Mouse (Mus musculus) heart, adult 18-20 months (tissue): ENCODE measurements around the gene Setd3. TPM values are rescaled to one million over a fixed set of nuclear protein-coding genes. Genes with fewer than 3 reads are reported as not detected.

ENCODE experiments used
- DNase-seq, 2 experiments: peaks; one replicate each; pipeline ENCODE4 v3.0.0; 2021 to 2022; ENCODE audit warnings: mixed read lengths in 1 of 2
- total RNA-seq, 2 experiments: library from RNA; stranded (reverse); gene quantifications; 2 replicates each; pipeline ENCODE4 v1.2.3; 2021

Setd3 gene
- total RNA-seq, 2 experiments from 2014 or later = 89.9 to 97.2 TPM

- DNase-seq = no peak
Observed at GRCm38 (mm10) chr12:108072907-108073306, 106.2 kb downstream of the Setd3 start.

- DNase-seq = no peak
Observed at GRCm38 (mm10) chr12:108070685-108071662, 108.1 kb downstream of the Setd3 start.

- DNase-seq = no peak
Observed at GRCm38 (mm10) chr12:108069504-108069903, 109.6 kb downstream of the Setd3 start.

- DNase-seq = no peak
Observed at GRCm38 (mm10) chr12:108067811-108068375, 111.2 kb downstream of the Setd3 start.

- DNase-seq = no peak
Observed at GRCm38 (mm10) chr12:108067231-108067630, 111.9 kb downstream of the Setd3 start.

- DNase-seq = no peak
Observed at GRCm38 (mm10) chr12:108064396-108064998, 114.6 kb downstream of the Setd3 start.

- no peak for DNase-seq
Observed at GRCm38 (mm10) chr12:108063986-108064385, 115.1 kb downstream of the Setd3 start.

- DNase-seq = no peak
Observed at GRCm38 (mm10) chr12:108062137-108062536, 117.0 kb downstream of the Setd3 start.

GRCm38 (mm10) chr12:108061661-108062060 lies 117.5 kb downstream of the Setd3 start:
- DNase-seq = no peak

Other genes starting within 250 kb of the Setd3 start
- 1 to 10 TPM in 1 of 2 experiments, under 1 TPM in 1; 0.69 to 1.1 TPM for gene Bcl11b, start 175.7 kb downstream of the Setd3 start, total RNA-seq
- gene Ccnk, start 265 bp upstream of the Setd3 start, total RNA-seq = 10 to 100 TPM; 25.6 to 30.2 TPM
- gene Ccdc85c, start 96.1 kb upstream of the Setd3 start, total RNA-seq = 10 to 100 TPM; 38.5 to 42.5 TPM
- 1 to 10 TPM; 1.3 to 2.1 TPM for gene Hhipl1, start 127.0 kb upstream of the Setd3 start, total RNA-seq
- gene Cyp46a1, start 155.1 kb upstream of the Setd3 start, total RNA-seq = under 1 TPM; 0.45 to 0.95 TPM
- gene Eml1, start 191.6 kb upstream of the Setd3 start, total RNA-seq = 10 to 100 TPM; 81.3 to 95.3 TPM